Mouse (Mus musculus): Measurements from ENCODE around the gene Slc24a3.

- TF ChIP-seq CTCF (IDR thresholded peaks at IDR 0.05; ENCODE audit: low read depth, low read length): no peak
- no peak for TF ChIP-seq POLR2A (IDR thresholded peaks at IDR 0.05; ENCODE audit: extremely low read depth, insufficient read depth, low read length)
Observed at GRCm38 (mm10) chr2:145382908-145383770, 215.6 kb downstream of the Slc24a3 start.

All from liver, adult 2 months (tissue).